Mouse (Mus musculus): ENCODE results near the gene Zc3h15.
"Not testable (repeated sequence)": the region's sequence is repeated elsewhere in the genome, so short reads cannot be mapped to it uniquely, and the experiment has no call there.

DNA sequence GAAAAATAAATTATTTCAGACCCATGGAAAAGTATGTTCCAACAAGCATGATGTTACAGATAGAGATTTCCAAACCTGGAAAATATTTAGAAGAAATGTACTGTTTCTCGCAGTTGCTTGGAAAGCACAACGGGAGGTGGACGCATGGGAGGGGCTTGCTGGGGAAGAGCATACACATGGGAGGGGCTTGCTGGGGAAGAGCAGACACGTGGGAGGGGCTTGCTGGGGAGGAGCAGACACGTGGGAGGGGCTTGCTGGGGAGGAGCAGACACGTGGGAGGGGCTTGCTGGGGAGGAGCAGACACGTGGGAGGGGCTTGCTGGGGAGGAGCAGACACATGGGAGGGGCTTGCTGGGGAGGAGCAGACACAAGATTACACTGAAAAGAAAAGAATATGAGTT is 69.0 kb downstream of the Zc3h15 start:
- TF ChIP-seq CTCF, POLR2A (IDR thresholded peaks at IDR 0.05; ENCODE audit: insufficient read depth, low read depth, low read length): not testable (repeated sequence)
